Mouse (Mus musculus) effector memory CD4-positive, alpha-beta T cell, adult 5 months (primary cell): Measurements from ENCODE around the gene Ctsj. TPM values are rescaled to one million over a fixed set of nuclear protein-coding genes. Genes with fewer than 3 reads are reported as not detected.

Source experiments
- polyA plus RNA-seq: library from polyadenylated mRNA; unstranded; fragments of 100-300 nt; shearing (Covaris generic); gene quantifications from one replicate; pipeline ENCODE4 v1.2.1, GENCODE M21; 2017

The Ctsj gene
- polyA plus RNA-seq, result not detected

DNA sequence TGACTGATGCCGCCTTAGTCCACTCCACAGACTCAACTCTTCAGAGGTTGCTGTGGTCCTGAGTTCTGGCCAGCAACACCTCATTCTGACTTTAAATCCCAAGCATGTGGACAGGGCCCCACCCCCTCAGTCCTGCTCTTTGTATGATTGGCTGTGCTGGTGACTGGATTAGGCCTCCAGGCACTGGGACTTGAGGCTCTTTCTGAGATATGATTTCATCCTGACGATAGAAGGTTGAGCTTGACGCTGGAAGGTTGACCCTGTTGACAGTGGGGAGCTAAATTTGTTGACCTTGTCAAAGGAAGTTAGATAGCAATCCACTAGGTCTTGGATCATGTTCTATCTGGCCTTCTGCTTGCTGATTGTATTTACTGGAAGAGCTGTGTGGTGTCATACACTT, at the start of gene Ctsj:
TSS of gene Ctsj (minus strand) at position 101 of the 400 bp plus-strand sequence.

DNA sequence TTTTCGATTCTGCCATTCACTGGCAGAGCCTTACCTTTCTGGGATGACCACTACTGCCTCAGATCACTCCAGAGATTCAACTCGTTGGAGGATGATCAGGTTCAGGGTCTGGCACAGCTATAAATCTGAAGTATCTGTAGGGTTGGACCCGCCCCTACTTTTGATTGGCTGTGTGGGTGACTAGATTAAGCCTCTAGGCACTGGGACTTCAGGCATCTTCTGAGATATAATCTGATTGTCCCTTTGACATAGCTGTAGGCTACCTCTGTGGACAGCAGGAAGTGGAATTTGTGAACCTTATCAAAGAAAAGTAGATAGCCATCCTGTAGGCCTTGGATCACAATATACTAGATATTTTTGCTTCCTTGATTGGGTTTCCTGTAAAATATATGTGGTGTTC, 34.8 kb upstream of the Ctsj start, which contains the start of gene Ctsq:
TSS of gene Ctsq (minus strand) at position 101 of the 400 bp plus-strand sequence.

Other genes starting within 250 kb of the Ctsj start
- not detected for gene BC051665, start 219.6 kb downstream of the Ctsj start, polyA plus RNA-seq
- not detected for gene Ctsll3, start 203.1 kb downstream of the Ctsj start, polyA plus RNA-seq
- gene 4930486L24Rik, start 141.5 kb downstream of the Ctsj start, polyA plus RNA-seq, result 1.00 TPM
- 0.50 TPM for gene Gm49392, start 109.1 kb downstream of the Ctsj start, polyA plus RNA-seq
- gene Ctla2b, start 108.5 kb downstream of the Ctsj start, polyA plus RNA-seq, result 20.0 TPM
- not detected for gene Tpbpb, start 101.1 kb downstream of the Ctsj start, polyA plus RNA-seq
- not detected for gene Gm49393, start 70.4 kb downstream of the Ctsj start, polyA plus RNA-seq
- 5.5 TPM for gene Gm49391, start 69.4 kb downstream of the Ctsj start, polyA plus RNA-seq
- 218 TPM for gene Ctla2a, start 69.3 kb downstream of the Ctsj start, polyA plus RNA-seq
- gene Tpbpa, start 64.0 kb downstream of the Ctsj start, polyA plus RNA-seq, result not detected
- not detected for gene Ctsq, start 34.7 kb upstream of the Ctsj start, polyA plus RNA-seq
- not detected for gene Ctsr, start 158.3 kb upstream of the Ctsj start, polyA plus RNA-seq
- not detected for gene Cts6, start 197.5 kb upstream of the Ctsj start, polyA plus RNA-seq
- gene Cts8, start 249.4 kb upstream of the Ctsj start, polyA plus RNA-seq, result not detected